Mouse (Mus musculus): ENCODE measurements around the gene Sh3rf1. TPM values are rescaled to one million over a fixed set of nuclear protein-coding genes. Genes with fewer than 3 reads are reported as not detected.

Sh3rf1 gene
- total RNA-seq, 2 experiments from 2014 or later = 42.1 to 42.2 TPM

DNA sequence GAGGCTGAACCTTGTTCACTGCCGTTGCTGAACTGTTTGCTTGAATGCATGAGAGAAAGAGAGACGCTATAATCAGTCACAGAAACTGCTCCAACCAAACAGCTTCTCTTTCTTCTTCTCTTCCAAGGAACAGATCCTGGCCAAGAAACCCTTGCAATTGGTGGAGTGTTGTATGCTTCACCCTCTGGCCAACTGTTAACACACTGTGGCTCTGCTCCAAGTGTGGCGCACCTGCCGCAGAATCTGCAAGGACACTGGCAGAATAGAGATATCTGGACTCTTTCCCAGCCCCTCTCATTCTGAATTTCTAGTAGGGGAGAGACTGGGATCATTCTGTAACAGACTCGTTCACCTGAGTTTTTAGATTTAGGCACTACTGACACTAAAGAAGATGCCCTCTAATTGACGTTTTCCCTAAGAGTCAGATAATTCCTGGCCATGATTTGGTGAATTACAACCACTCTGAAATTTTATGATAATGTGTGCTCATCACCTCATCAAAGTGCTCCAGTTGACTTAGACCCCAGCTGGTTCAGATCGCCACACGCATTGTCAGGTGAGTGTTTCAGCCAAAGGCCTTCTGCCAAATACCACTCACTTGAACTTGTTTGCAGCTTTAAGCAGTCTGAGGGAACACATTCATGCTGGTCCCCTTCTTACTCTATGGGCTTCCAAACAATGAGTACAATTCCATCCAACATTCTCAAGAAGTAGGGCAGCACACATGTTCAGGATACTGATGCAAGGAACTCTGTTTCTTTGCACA is 204.4 kb downstream of the Sh3rf1 start:
- no peak for DNase-seq (ENCODE audit: extremely low spot score in 1 of 2, low spot score in 2 of 2)
- intact Hi-C loops (cut with DNase I) = no loop called here

DNA sequence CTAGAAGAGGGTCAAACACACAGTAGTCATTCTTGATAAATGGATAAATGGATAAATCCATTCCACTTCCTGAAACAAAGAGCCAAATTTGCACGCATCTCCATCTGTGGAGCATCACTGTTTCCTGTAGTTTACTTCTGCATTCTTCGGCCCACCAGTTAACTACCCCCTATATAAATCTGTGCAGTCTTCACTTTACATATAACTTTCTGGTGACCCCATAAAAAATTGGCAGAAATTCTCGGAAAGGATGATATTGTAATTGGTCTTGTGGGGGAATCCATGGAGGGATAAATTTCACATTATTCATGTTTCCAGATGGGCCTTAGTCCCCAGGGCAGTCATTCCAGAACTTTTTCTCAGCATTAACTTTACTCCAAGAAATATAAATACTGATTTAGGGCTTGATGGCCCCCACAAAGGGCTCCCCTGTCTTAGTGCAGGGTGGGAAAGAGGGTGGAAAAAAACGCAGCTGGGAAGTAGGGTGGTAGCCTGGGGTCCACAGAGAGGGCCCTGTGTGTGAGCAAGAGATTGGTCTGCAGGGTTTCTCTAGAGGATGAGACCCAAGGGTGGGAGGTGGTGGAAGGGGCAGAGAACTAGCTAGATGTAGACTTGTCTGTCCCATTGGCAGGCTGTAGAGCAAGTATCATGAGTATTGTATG is 205.3 kb downstream of the Sh3rf1 start:
- intact Hi-C loops (cut with DNase I) = no loop called here
- no peak for DNase-seq (ENCODE audit: extremely low spot score in 1 of 2, low spot score in 2 of 2)

DNA sequence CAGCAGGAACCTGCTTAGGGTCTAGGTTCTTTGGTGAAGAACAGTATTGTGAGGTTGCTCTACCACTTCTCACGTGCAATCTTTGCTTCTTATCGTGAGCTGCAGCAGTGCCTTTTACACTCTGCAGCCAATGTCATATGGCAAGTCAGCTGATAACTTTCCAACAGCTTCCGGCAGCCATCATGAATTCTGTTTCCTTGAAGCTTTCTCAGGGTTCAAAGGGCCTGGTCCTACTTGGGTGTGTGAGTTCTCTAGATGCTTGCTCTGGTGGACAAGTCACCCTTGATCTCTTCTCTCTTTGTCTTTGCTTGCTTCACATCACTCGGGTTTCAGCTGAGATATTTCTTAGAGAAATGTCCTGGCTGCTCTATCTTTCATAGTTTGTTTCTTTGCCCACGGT is 211.8 kb downstream of the Sh3rf1 start:
- no peak for DNase-seq (ENCODE audit: extremely low spot score in 1 of 2, low spot score in 2 of 2)
- intact Hi-C loops (cut with DNase I) = no loop called here

GRCm38 (mm10) chr8:61436147-61436546 is 212.5 kb downstream of the Sh3rf1 start:
- intact Hi-C loops (cut with DNase I) = no loop called here
- DNase-seq (ENCODE audit: extremely low spot score in 1 of 2, low spot score in 2 of 2) = no peak

- intact Hi-C loops (cut with DNase I) = no loop called here
- DNase-seq (ENCODE audit: extremely low spot score in 1 of 2, low spot score in 2 of 2) = no peak
Observed at GRCm38 (mm10) chr8:61436586-61437304, 213.1 kb downstream of the Sh3rf1 start.

DNA sequence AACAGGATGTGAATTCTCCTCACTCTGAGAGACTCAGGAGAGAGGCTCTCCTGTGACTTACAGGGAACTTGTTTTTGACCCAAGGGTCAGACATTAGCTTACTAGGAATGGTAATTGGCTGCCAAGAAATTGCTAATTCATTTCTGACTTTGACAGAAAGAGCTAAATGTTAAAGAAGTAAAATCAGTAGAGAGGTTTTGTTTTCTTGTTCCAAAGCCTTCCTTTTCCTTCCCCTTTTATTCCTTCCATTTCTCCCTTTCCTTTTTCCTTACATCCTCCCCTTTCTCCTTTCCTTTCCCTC is 213.6 kb downstream of the Sh3rf1 start:
- DNase-seq (ENCODE audit: extremely low spot score in 1 of 2, low spot score in 2 of 2) = no peak
- intact Hi-C loops (cut with DNase I) = no loop called here

GRCm38 (mm10) chr8:61442988-61443387 is 219.3 kb downstream of the Sh3rf1 start:
- intact Hi-C loops (cut with DNase I) = no loop called here
- no peak for DNase-seq (ENCODE audit: extremely low spot score in 1 of 2, low spot score in 2 of 2)

GRCm38 (mm10) chr8:61444358-61444757 is 220.7 kb downstream of the Sh3rf1 start:
- intact Hi-C loops (cut with DNase I) = no loop called here
- DNase-seq (ENCODE audit: extremely low spot score in 1 of 2, low spot score in 2 of 2) = no peak

Other genes starting within 250 kb of the Sh3rf1 start
- 100 to 1,000 TPM; 146 to 152 TPM for gene Clcn3, start 240.6 kb upstream of the Sh3rf1 start, total RNA-seq (2021)
- gene Nek1, start 230.7 kb upstream of the Sh3rf1 start, total RNA-seq (2021) = 10 to 100 TPM; 27.0 to 27.5 TPM

Data from left cerebral cortex, postnatal 10 days (tissue).